Mouse (Mus musculus): ENCODE results near the gene Hdlbp.
"Not testable (repeated sequence)": the region's sequence is repeated elsewhere in the genome, so short reads cannot be mapped to it uniquely, and the experiment has no call there.

The Hdlbp gene

GRCm38 (mm10) chr1:93450118-93450517 lies 28.5 kb downstream of the Hdlbp start:
- intact Hi-C loops (cut with DNase I) = not testable (repeated sequence)

DNA sequence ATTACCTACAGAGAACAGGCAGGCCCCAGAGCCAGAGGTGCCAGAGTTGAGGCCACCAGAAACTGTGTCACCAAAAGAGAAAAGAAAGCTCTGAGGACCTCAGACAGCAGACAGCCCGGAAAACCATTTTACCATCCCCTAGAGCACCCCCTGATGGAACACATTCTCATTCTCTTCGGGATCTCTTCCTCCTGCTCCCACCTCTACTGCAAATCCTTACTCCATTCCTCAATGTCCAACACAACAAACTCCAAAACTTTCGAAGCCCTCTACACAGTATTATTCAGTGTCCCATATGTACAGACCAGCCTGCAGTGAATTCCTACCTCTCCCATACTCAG lies 32.8 kb downstream of the Hdlbp start:
- intact Hi-C loops (cut with DNase I) = loop anchor here (2.0 kb wide), 1 partner anchor 33 kb away; the partner anchor contains the start of gene Hdlbp

DNA sequence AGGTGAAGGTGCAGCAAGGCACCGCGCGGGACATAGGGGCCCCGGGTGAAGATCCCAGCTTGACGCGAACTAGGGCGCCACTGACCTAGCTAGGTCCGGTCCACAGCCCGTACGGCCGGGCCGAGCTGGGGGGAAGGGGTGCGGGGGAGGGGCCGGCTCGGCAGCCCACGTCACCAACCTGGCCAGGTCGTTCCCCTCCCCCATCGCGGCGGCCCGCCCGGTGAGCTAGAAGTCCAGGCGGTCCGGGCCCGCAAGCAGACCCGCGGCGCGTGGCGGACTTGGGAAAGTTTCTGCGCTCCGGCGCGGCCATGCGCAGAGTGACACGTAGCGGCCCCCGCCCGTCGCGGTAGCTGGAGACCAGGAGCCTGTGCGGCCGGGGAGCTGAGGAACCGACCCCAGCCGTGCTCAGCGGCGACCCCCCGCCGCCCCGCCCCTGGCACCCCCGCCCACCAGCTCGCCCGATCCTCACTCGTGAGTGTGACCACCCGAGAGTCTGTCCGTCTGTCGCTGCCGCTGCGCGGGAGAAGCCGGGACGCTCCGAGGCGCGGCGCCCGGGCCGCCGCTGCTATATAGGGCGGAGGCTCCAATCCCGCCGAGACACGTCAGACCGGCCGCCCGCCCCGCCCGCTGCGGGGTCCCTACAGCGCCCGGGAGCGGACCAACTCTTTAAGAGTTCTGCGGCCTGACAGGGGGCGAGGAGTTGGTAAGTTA lies 33.3 kb downstream of the Hdlbp start:
- intact Hi-C loops (cut with DNase I) = loop anchor here (2.0 kb wide), 1 partner anchor 34 kb away; the partner anchor contains the start of gene Hdlbp

DNA sequence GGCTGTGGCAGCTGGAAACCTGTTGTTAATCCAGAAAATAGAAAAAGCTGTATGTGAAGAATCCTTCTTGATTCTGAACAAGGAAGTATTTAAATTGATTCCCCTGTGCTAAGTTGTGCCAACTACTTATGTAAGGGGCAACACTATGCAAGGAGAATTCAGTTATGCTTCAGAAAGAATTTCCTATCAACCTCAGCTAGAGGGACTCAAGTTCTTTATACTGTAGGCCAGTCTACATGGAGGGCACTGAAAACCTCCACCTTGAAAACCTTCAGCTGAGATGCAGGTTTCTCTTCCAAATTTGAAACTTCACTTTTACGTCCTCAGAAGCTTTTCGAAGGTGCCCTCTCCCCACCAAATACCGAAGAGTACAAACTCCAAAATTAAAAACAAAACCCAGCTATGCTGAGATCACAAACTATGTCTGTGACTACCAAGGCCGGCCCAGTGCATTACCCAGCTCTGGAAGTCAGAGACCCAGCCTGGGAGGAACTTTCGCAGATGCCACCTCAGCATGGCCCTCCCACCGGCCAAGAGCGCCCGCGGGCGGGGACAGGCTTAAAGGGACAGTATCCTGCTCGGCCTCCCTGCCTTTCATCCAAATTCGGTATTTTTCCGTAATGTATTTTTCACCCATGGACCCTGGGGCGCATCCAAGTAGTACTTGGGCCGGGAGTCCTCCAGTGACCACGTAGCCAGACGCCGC lies 34.1 kb downstream of the Hdlbp start:
- intact Hi-C loops (cut with DNase I) = loop anchor here (2.0 kb wide), 1 partner anchor 34 kb away; the partner anchor contains the start of gene Hdlbp

DNA sequence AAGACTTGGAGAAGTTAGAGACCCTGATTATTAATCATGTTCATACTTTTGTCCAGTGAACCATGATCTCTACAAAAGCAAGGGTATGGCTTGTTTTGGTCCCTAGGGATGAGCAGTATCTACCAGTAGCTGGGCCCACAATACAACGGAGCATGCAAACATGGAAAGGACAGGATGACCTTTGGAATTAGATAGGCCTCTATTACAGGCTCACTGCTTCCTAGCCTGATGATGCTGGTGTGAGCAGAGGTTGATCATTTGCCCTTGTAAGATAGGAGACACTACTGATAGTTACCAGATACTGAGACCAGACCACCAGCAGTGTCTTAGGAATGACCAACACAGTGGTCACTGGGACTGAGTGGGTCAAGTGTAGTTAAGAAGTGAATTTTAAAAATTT lies 39.3 kb downstream of the Hdlbp start:
- intact Hi-C loops (cut with DNase I) = no loop called here

- intact Hi-C loops (cut with DNase I) = no loop called here
These were observed 46.5 kb downstream of the Hdlbp start for GRCm38 (mm10) chr1:93432087-93432486.

- intact Hi-C loops (cut with DNase I) = no loop called here
These were observed 75.2 kb downstream of the Hdlbp start for GRCm38 (mm10) chr1:93403403-93403802.

GRCm38 (mm10) chr1:93401191-93402052 lies 77.2 kb downstream of the Hdlbp start:
- intact Hi-C loops (cut with DNase I) = no loop called here

DNA sequence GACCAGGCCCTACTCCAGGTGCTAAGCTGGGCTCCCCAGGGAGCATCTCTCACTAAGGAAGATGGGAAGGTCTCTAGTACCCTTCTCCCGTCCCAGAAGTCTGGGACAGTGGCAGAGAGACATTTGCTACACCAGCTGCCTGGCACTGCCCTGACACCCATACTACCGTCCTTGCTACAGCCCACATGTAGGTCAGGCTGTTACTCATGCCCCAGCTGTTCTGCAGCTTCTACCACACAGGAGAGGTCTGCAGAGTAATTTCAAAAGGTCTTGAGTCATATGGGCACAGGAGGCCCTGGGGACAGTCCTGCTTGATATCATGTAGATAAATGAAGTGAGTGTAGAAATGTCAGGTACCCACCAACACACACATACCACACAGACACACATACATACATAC lies 89.7 kb downstream of the Hdlbp start:
- intact Hi-C loops (cut with DNase I) = no loop called here

GRCm38 (mm10) chr1:93387198-93387597 lies 91.4 kb downstream of the Hdlbp start:
- intact Hi-C loops (cut with DNase I) = no loop called here

DNA sequence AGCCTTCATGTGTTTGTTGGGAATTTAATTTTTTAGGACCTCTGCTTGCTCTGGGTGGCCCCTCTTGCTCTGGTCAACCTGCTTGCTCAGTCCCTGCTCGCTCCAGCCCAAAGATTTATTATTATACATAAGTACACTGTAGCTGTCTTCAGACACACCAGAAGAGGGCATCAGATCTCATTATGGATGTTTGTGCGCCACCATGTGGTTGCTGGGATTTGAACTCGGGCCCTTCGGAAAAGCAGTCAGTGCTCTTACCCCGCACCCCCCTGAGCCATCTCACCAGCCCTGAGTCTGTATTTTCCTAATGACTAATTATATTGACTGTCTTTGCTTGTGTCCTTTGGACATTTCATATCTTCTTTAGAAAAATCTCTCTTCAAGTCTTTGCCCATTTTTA lies 99.5 kb downstream of the Hdlbp start:
- intact Hi-C loops (cut with DNase I) = no loop called here

DNA sequence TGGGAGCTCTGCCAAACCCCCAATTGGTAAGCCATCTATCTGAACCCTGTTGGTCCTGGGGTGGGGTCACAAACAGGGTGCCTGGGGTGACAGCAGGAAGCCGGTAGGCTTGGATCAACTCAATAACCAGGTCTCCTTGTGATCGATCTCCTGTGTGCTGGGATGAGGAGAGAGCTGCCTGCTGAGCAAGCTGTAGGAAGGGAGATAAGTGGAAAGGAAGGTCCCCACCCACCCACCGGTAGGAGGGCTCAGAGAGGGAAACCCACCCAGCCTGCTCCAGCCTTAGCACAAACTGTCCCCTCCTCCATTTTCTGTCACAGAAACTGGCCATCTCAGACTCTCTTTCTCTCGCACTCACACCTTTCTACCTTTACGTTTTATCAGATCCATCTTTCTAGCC lies 101.3 kb downstream of the Hdlbp start:
- intact Hi-C loops (cut with DNase I) = no loop called here

DNA sequence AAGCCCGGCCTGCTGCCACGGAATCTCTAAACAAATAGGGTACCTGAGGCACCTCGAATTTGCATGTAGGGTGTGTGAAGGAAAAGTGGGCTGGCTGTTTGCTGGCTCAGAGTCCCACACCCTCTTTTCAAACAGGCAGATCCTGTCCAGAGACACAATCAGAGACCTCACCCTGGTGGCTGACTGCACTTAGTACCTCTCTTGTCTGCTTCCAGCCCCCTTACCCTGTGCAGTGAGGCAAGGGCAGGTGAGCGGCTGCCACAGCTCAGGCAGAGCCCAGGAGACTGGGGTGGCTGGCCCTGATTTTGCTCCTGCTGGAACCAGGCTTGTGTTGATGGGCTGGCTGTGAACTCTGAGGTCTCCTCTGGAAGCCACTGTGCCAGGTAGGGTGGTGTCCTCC lies 105.0 kb downstream of the Hdlbp start, which contains the start of gene Ano7:
Gene Ano7, plus strand, starts transcription at position 266 of the 400 bp plus-strand sequence.
- intact Hi-C loops (cut with DNase I) = no loop called here

- intact Hi-C loops (cut with DNase I) = no loop called here
These were observed 113.0 kb downstream of the Hdlbp start for GRCm38 (mm10) chr1:93365641-93366040.

GRCm38 (mm10) chr1:93362661-93363060 lies 116.0 kb downstream of the Hdlbp start:
- intact Hi-C loops (cut with DNase I) = no loop called here
